Mouse (Mus musculus) CH12.LX (cell line): ENCODE measurements at regions not wholly inside any gene's neighbourhood (a gene's known extent, or its start where the extent isn't known, plus 50 kb on each side); places are given as distances from the start of the nearest gene placed in this dataset.

Experiments used
- CTCF ChIP-seq, 2 experiments: IDR thresholded peaks in 1 of 2; conservative IDR thresholded peaks in 1 of 2; 2 replicates each; pipeline ENCODE4 v1.5.1; 2011 to 2012; ENCODE audit warnings: low read depth in 2 of 2, low read length in 2 of 2, improper control_type of control experiment in 1 of 2, inconsistent platforms in 1 of 2, mild to moderate bottlenecking in 1 of 2, moderate library complexity in 1 of 2
- EP300 ChIP-seq: IDR thresholded peaks from 2 replicates; pipeline ENCODE4 v1.6.1; 2011; ENCODE audit warnings: low read length, improper control_type of control experiment
- NRF1 ChIP-seq: IDR thresholded peaks from 2 replicates; pipeline ENCODE4 v1.6.1; 2014; ENCODE audit warnings: low read depth, mild to moderate bottlenecking, inconsistent platforms, low read length, improper control_type of control experiment, moderate library complexity

- TF ChIP-seq CTCF (conservative IDR thresholded peaks at IDR 0.05 in 1 of 2, IDR thresholded peaks at IDR 0.05 in 1 of 2; ENCODE audit: low read depth in 2 of 2, low read length in 2 of 2) = no peak
- TF ChIP-seq EP300 = no peak
- no peak for TF ChIP-seq NRF1
Measured at GRCm38 (mm10) chr2:115519974-115520373, 61.5 kb upstream of the BC052040 start.
